Mouse (Mus musculus) activated CD4-positive, CD25-positive, alpha-beta regulatory T cell, adult 4 months (primary cell): ENCODE results near the gene Pkmyt1. TPM values are rescaled to one million over a fixed set of nuclear protein-coding genes. Genes with fewer than 3 reads are reported as not detected.

Experiments used
- ATAC-seq: one replicate; pipeline ENCODE4 v1.8.0; 2017
- polyA plus RNA-seq, 2 experiments: library from polyadenylated mRNA; unstranded; fragments of 100-300 nt; shearing (Covaris generic); gene quantifications; one replicate each; pipeline ENCODE4 v1.2.1; 2017

Pkmyt1 gene
- polyA plus RNA-seq, 2 experiments from 2014 or later = 12.2 to 13.0 TPM

DNA sequence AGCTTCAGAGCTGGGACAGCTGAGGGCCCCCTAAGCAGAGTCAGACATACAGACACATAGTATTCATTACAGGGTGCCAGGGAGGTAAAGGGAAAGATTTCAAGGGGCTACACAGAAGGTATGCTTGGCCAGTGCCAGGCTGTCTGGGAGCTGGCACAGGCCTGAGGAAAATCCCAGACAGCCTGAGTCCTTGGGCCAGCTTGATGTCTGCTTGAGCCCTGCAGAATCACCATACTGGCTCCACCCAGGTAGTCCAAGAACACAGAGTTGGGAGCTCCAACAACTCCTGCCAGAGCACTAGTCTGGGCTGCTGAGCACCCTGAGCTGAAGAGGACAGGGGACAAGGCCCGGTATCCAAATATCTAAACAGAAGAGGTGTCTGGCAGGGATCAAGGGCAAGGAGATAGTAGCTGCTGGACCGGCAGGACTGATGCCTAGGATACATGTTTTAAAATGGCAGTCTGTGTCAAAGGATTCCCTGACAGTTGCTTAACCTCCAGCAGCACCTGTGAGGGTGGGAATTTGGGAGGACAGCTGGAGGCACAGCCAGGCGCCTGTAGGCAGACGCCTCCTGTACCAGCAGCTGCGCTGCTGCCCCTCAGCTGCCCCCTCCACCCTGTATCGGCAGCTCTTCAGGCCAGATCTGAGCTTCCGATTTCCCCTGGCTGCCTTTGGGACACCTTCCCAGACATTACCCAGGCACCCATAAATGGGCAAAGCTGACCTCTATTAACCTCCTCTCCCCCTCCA, 3.6 kb upstream of the Pkmyt1 start, which contains the start of gene 1520401A03Rik:
TSS of gene 1520401A03Rik (minus strand) at position 408 of the 750 bp plus-strand sequence.
- no peak for ATAC-seq

DNA sequence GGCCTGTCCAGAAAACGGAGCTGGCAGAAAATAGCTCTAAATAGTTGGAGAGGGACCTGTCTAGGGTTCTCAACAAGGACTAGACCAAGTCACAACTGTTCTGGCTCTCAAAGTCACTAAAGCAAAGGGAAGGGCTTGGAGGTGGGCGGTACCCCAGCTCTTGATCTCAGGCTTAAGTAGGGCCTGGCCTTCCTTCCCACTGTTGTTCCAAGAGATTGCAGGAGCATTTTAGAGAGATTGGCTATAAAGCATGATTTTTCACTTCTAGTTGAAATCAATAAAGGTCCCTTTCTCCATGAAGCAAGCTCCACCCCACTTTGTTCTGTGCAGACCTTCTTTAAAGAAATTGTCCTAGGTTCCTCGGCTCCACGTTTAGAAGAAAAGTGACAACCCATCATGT, 659 bp upstream of the Pkmyt1 start:
- ATAC-seq = no peak

DNA sequence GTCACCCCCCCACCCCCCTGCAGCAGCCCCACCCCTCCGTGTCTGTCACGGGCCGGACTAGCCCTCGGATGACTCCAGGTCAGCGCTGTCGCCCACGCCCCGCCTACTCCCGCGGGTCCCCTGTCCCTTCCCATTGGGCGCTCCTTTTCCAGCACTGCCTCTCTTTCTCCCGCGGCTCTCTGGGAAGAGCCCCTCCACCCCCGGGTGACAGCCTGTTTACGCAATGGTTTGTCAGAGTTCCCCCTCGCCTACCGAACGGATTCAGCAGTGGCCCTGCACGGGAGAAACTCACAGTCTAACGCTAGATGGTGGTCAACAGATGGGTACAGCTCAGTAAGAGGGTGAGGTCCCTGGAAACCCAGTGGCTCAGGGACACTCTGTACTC, 614 bp downstream of the Pkmyt1 start:
- no peak for ATAC-seq

DNA sequence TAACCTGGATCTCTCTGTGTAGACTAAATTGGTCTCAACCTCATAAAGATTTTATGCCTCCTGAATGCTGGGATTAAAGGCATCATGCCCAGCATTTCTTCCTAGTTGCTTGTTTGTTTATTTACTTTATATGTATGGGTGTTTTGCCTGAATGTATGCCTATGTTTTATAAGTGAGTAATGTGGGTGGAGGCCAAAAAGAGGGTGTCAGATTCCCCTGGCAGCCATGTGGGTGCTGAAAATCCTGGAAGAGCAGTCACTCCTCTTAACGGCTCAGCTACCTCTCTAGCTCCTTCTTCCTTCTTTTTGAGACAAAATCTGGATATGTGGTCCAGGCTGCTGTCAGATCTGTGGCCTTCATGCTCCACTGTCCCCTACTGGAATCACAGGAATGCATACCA, 4.3 kb downstream of the Pkmyt1 start:
- ATAC-seq = no peak

DNA sequence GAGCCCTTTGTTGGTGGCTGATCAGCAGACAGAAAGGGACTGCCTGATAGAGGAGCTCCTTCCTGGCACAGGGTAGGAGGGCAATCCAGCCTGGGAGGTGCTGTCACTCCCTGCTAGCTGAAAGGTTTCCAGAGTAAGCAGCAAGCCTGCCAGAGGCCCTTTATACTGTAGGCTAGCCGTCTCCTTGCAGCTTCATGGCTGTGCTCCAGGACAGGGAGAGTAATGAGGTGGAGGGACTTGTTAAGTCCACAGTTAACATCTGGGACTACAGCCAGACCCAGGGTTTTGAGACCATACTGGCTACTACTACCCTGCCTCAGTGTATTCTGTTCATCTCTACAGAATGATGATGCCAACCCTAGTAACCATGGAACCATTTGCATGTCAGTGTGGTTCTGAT, 8.2 kb downstream of the Pkmyt1 start:
- ATAC-seq = no peak

DNA sequence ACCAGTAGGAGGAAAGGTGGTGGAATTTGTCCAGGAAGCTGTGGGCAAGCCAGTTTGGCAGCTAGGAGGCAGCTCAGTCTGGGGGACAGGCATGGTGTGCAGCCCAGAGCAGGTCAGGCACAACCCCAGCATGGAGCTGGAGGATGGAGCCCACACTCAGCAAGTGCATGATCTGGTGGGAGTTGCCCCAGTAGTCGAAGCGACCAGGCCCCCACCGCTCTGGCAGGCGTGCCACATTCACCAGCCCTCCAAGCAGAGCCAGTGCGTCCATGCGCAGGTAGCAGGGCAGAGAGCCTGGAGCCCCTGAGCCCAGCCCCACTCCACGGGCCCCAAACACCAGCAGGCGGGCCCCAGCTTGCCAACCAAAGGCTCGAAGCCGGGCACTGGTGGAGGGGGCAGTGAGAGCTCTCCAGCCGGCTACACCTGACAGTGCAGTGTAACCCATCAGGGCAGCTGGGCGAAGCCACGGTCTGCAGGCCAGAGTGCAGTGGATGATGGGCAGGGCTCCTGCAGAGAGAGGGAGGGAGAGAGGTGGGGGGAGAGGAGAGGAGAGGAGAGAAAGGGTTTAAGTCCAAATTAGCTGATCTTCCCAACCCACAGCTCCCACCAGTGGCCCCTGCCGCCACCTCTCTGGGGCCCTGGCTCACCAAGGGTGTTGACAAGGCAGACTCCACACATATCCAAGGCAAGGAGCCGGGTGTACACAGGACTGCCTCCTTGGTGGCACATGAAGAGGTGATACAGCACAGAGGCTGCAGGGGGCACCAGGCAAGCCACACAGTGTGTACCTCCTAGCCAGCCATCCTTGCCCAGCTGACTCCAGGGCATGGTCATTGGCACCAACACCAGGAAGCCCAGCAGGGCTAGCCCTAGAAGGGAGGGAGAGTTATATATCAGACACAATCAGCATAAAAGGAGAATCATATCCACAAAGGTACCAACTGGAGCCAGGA, 11.6 kb downstream of the Pkmyt1 start:
- no peak for ATAC-seq

DNA sequence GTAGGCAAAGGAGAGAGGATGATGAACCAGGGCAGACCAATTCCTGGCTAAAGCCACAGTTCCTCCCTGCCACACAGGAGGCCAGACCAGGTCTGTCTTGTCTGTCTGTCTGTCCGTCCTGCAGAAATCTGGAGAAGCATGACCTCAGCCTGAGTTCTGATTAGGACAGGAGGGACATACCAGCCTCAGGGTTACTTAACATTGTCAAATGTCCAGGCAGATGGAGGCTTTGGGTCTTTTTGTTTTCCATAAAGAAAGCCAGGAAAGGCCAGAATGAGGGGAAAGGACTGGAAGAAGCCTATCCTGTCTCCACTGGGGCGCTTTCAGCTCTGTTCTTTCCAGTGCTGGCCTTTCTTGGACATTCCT, 12.7 kb downstream of the Pkmyt1 start:
- no peak for ATAC-seq

DNA sequence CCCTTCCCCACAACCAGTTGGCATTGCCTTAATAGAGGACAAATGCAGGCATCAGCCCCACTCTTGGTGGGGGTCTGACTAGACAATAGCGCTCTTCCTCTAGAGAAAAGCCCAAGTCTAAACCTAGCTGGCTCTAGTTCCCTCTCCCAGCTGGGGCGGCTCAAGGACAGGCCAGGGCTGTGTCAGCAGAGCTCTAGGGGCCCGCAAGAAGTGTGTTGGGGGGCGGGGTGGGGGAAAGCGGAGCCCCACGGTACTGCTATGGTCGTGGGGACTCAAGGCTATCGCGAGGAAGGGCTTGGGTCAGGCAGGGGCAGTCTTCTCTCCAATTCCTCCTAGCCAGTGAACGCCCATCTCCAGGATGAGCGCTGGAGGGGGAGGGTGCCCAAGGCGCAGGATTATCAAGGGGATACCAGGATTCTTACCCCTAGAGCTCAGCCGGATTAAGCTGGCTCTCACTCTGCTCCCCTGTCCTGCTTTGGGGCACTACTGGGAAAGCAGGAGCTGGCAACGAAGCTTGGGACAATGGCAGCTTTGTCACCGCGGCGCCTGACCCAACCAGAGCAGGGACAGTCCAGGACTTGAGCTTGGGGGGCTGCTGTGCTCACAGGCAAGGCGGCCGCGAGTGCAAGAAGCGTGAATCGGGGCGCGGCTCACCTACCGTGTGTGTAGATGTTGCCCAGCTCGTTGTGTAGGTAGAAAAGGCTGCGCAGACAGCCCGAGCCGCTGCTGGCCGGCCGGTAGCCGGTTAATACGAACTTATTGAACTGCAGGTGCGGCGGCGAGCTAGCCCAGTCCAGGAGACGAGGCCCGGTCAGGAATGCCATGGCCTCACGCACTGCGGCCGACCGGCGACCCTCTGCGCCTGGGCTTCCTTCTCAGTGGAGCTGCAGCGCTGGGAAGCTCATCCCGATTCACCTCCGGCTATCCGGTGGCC, 13.3 kb downstream of the Pkmyt1 start:
- ATAC-seq = peak; percentile 15

DNA sequence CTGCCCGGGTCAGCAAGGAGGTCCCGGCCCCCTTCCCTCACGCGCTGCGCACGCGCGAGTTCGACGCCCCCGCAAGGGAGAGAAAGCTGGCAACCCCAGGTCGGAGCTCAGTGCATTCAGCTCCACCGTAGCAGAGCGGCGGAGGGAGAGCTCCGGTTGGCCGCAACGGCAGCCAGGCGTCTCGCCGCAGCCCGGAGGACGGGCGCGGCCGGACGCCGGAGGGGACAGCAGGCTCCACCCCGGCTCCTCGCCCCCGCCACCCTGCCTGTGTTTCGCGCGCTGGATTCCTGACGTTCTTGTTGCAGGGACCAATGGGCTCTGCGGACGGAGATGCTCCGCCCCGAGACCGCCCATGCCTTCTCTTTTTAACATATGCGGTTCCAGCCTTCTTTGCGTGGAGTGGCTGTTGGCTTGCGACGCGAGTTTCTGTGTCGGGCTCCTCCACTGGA, 14.0 kb downstream of the Pkmyt1 start:
- ATAC-seq = peak; percentile 80

DNA sequence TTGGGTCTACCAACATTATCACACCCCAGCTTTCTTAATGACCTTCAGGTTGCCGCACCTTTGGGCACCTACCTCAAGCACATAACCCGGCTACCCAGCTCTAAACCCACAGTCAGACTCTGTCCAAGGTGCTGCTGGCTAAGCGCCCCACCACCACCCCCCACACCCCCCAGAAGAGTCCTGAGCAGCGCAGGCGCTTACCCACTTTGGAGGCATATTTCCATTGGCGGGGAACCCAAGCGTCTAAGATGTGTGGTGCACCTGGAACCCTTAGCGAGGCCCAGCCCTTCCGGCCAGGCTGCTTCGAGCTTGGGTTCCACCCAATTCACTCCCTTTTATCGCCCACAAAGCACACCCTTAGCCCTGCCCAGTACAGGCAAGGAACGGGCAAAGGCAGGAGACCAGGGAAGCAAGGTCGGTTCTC, 14.5 kb downstream of the Pkmyt1 start, which contains the start of gene Paqr4:
TSS of gene Paqr4 (minus strand) at position 270 of the 424 bp plus-strand sequence.
- peak; percentile 11 for ATAC-seq

DNA sequence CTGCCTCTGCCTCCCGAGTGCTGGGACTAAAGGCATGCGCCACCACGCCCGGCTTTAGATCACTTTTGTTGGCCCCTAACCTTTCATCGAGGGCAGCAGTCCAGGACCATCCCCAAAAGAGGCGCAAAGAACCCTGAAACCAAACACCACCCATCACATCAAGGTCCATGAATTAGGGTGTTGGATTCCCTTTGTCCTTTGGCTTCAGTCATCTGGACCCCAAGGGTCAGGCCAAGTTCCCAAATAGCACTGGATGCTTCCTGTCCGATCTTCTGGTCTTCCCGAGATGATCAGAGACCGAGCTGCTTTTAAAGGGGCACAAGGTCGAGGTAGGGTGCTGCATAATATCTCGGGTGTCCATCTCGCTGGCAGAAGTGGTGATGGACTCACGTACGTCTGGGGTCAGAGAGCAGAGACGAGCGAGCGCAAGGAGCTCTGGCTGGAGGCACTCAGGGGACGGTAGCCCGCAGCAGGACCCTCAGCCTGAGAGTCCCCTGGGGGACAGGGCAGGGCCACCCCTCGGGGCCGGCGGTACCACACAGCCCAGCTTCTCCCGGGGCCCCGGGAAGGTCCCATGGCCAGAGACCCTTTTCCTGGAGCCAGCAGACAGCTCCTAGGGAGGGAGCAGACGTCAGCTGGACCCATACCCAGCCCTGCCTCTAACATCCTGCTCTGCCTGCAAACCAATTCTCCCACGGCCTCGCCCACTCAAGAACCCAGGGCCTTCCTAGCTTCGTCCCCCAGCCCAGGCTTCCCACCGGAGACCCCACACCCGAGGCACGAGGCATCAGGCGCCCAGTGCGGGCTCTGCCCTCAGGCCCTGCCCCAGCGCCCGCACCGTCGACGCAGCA, 15.4 kb downstream of the Pkmyt1 start:
- no peak for ATAC-seq

DNA sequence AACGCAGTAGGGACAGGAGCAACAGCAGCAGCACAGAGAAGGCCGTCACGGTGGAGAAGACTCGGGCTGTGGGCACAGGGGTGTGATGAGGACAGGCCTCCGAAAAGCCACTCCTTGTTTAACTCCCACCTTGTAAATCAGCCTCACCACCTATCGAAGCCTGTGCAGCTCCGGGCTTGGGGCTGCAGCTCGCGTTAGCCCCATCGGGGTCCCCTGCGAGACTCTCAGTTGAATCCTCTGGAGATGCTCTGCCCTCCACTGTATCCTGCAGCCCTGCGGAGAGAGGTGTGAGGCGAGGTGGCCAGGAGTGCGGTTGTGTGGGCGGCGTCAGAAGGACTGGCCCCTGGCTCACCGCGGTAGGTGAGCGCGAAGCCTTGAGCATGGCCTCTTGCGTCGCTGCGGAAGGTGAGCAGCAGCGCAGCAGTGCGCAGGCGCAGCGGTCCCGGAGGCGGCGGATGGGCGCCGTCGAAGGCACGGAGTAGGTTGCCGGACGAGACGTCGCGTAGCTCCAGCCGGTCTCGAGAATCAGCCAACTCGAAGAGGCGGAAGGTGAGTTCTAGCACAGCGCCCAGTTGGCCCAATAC, 16.2 kb downstream of the Pkmyt1 start:
- ATAC-seq = peak; percentile 38

DNA sequence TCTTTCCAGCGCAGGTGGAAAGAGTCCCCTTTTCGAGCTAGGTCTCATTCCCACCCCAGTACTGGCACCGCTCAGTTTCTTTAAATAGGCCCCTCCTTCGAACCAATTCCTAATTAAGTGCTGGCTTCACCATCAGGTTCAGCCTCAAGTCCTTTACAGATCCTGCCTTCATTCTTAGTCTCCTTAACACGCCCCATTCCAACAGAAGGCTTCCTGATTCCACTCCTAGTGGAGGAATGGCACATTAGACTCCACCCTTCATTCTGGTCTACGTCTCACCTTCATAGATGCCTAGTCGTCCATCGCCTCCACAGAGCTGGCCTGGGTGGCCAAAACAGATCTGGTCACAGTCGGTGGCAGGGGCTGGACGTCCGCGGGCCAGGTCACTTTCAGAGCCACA, 16.8 kb downstream of the Pkmyt1 start:
- no peak for ATAC-seq

DNA sequence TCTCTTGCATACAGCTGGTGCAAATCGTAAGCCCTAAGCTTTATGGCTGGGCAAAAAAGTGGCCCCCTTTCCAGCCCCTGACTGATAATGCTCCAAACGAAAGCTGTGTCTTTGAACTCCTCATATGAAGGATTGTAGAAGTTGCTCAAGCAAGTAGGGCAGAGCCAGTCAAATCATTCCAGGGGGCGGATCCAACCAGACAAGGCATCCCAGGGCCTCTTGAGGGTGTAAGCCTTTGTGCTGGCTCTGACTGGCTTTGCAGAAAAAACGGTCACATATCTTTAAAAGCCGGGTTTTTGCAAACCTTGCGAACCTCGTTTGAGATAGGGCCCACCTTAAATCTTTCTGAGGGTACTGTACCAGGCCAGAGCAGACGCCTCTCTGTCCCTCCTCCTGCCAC, 17.9 kb downstream of the Pkmyt1 start:
- no peak for ATAC-seq

DNA sequence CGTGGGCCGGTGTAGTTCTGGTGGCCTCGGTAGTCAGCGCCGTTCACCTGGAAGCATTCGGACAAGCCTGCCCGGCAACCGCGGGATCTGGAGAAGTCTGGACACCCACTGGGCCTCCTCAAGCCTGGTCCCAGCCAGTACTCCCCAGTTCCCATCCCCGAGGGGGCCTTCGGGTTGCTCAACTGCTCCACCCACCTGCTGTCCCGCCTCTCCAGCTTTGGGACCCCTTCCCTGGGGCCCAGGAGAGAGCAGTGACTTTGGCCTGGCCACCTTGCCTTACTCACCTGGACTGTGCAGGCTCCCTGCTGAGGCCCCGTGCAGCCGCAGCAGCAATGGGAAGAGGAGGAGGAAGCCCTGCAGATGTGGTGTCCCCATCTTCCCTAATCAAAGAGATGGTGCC, 18.5 kb downstream of the Pkmyt1 start:
- no peak for ATAC-seq

DNA sequence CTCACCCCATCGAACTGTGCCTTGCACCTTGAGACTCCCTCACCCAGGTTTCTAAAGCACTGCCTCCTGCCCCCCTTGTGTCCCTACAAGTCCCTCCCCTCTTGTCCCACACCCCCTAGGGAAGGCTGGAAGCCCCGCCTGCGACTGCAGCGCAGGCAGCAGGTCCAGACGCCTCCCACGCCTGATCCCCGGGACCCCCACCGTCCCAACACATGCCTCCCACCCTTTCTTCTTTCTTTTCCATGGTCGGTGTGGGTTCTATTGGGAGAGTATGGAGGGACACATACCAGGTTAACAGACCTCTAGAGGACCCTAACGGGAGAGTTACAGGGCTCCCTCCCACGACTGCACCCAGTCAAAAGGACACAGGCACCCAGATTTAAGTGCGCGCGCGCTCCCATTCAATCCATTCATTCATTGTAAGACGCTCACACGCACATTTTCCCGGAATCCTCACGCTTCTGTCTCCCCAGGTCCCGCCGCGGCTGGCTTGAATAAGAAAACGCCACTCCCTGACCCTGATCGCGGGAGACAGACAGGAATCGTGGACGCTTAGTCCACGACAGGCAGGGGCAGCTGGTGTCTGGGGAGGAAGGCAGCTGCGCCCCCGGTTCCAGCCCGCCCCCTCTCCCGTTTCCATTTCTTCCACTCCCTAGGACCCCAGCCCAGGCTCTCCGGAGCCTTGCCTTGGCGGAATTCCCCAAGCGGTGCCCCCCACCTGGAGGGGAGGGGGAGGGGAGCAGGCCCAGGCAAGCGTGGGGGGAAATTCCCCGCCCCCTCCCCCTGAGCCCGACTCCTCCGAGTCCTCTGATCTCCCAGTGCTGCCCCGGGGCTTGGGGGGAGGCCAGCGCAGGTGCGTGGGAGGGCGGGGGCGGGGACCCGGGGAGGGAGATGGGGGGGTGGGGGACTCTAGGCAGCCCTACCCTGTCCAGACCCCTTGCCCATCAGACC, 19.4 kb downstream of the Pkmyt1 start, which contains the start of gene Kremen2:
TSS of gene Kremen2 (minus strand) at position 533 of the 951 bp plus-strand sequence.
- ATAC-seq = no peak

DNA sequence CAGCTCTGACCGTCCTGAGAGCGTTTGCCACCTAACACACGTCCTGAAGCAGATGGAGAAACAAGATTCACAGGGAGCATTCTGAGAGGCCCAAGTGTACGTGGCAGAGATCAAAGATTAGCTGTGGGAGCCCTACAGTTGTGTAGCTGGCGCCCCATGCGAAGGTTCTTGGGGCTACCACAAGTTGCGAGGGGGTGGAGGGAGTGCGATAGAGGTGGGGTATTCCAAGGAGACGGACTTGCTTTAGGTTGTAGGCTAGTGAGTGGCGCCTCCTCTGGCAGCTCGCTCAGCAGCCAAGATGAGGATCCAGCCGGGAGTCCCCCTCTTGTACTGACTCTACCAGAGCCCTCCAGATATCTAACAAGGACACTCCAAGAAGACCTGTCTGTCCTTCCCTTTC, 20.2 kb downstream of the Pkmyt1 start:
- no peak for ATAC-seq

DNA sequence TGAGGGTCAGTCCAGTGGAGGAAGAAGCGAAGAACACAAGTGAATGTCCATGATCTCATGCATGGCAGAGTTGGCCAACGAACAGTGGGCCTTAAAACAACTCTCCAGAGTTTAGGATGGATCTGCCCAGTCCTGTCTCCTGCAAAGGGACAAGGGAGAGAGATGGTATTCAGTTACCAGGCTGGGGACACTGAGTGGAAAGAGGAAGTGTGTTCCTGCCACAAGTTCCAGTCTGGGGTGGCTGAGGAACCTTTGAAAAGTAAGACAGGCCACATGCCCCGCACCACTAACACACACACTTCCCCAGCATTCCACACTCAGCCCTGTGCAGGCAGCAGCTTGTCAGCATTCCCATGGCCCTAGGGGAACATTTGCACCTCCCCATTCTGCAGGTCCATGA, 20.6 kb downstream of the Pkmyt1 start:
- ATAC-seq = no peak

DNA sequence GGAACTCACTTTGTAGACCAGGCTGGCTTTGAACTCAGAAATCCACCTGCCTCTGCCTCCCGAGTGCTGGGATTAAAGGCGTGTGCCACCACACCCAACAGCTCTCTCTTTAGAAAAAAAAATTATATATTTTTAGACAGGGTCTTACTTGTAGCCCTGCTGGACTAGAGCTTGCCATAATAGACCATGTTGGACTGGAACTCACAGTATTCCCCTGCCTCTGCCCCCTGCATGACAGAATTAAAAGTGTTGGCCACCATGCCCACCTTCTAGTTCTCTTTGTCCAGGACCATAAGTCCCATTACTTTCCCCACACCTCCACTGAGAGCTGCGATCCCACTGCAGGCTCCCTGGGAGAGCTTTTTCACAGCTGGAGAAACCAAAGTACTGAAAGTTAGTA, 21.3 kb downstream of the Pkmyt1 start:
- ATAC-seq = no peak

DNA sequence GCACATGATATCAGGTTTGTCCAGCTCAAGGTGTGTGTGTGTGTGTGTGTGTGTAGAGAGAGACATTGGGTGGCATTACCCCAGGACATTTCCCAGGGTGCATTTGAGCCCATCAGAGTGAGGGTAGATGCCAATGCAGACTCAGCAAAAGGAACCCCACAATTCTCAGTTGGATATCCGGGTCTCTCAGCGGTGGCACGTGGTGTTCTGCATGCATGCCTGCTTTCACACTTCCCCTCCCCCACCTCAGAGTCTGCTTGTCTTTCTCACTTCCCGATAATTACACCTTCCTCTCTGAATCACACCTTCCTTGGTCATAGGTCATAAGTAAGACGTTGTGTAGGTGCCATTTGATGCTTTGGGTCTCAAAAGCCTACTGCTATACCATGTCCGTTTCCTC, 21.9 kb downstream of the Pkmyt1 start:
- peak; percentile 12 for ATAC-seq
